Mouse (Mus musculus) G1E (cell line): ENCODE measurements around the gene Slc6a5.

ENCODE experiments used
- CTCF ChIP-seq: IDR thresholded peaks from 2 replicates; pipeline ENCODE4 v1.5.1; 2012; ENCODE audit warnings: low read depth, low read length, inconsistent platforms, mixed read lengths
- POLR2AphosphoS5 ChIP-seq: IDR thresholded peaks from 2 replicates; pipeline ENCODE4 v1.6.1; 2012; ENCODE audit warnings: low read depth, low read length, inconsistent platforms; ENCODE audit not compliant: insufficient replicate concordance

DNA sequence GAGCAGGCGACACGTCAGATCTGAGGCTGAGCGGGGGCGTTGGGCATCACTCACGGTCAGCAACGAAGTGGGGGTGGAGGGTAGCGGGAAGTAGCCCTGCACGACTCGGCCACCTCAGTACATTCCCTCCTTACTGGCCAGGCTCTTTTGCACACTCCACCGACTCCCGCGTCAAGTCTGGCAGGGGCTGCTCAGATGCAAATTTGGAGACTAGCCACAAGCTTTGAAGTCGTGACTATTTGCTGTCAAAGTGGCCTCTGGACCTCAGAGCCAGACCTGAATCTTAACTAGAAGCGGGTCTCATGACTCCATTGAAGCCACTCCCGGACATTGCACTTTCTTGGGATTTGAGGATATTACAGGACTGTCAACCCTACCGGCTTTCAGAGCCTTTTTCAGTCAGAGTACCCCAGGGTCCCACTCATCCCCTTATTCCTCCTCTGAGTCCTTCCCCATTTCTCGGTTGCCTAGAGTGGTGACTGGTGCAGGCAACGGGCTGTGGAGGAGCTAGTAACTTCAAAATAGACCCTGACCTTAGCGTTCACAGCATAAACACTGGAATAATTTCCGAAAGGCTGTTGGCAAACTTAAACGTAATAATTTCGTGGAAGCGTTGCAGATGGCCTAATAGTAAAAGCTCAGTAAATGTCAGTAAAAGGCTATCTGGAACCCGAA, 1.6 kb upstream of the Slc6a5 start:
- no peak for TF ChIP-seq CTCF
- no peak for TF ChIP-seq POLR2AphosphoS5
